Mouse (Mus musculus) intestine, embryonic 16.5 days (tissue): ENCODE results near the gene Agrp. TPM values are rescaled to one million over a fixed set of nuclear protein-coding genes. Genes with fewer than 3 reads are reported as not detected.
A peak's percentile ranks its signal among the peaks of the same experiment; 100 is the strongest.

Source experiments
- ATAC-seq: fragments of 200-750 bp; cut with Nextera tagmentation; 2 replicates; pipeline ENCODE4 v1.8.0; 2017; ENCODE audit warnings: moderate TSS enrichment, moderate library complexity
- H3K27ac ChIP-seq: fragments of 300-500 bp; sonication (generic); 2 replicates; pipeline ENCODE4 v1.5.1; 2014; ENCODE audit warnings: mild to moderate bottlenecking, low read length
- H3K27me3 ChIP-seq: fragments of 300-500 bp; sonication (generic); replicated peaks from 2 replicates; pipeline ENCODE4 v1.6.1; 2014; ENCODE audit warnings: low read length, control low read depth, mixed read lengths; ENCODE audit not compliant: control insufficient read depth, insufficient read depth
- H3K36me3 ChIP-seq: fragments of 300-500 bp; sonication (generic); 2 replicates; pipeline ENCODE4 v1.6.1; 2014; ENCODE audit warnings: low read length, control low read depth; ENCODE audit not compliant: control insufficient read depth, insufficient read depth
- H3K4me1 ChIP-seq: fragments of 300-500 bp; sonication (generic); 2 replicates; pipeline ENCODE4 v1.6.1; 2014; ENCODE audit warnings: low read length, control low read depth, mixed read lengths; ENCODE audit not compliant: control insufficient read depth, insufficient read depth
- H3K4me2 ChIP-seq: fragments of 300-500 bp; sonication (generic); 2 replicates; pipeline ENCODE4 v1.6.1; 2014; ENCODE audit warnings: low read depth, low read length, control low read depth
- H3K4me3 ChIP-seq: fragments of 300-500 bp; sonication (generic); 2 replicates; pipeline ENCODE4 v1.5.1; 2014; ENCODE audit warnings: mild to moderate bottlenecking, low read length
- H3K9ac ChIP-seq: fragments of 300-500 bp; sonication (generic); 2 replicates; pipeline ENCODE4 v1.6.1; 2014; ENCODE audit warnings: low read depth, low read length
- H3K9me3 ChIP-seq: fragments of 300-500 bp; sonication (generic); 2 replicates; pipeline ENCODE4 v1.6.1; 2016; ENCODE audit warnings: low read length, control low read depth; ENCODE audit not compliant: control insufficient read depth
- WGBS: fragments of 180-500 bp; shearing (Covaris S2); extraction: QIAGEN DNeasy Blood & Tissue Kit; methylation state at CpG from one replicate; pipeline ENCODE4 v1.1.7; 2014; 5-methylcytosine and 5-hydroxymethylcytosine counted together
- polyA plus RNA-seq: library from polyadenylated mRNA; unstranded; fragments of >200 nt; fragmentation: Nextera tagmentation; extraction: Ambion mirVana; gene quantifications from 2 replicates; pipeline ENCODE4 v1.2.1, GENCODE M21; 2015

Gene Agrp
- polyA plus RNA-seq: 0.66 and 0.92 TPM in 2 replicates

- Histone ChIP-seq H3K9me3 (no peaks in the 10 kb centered on the region), H3K4me3 (peak within 1 kb of the TSS; percentile 83), H3K27ac (peak within 1 kb of the TSS; percentile 100), H3K36me3 (no peaks in the 10 kb centered on the region), H3K4me1 (peaks cover 14% of the 10 kb centered on the region), H3K4me2 (peak within 1 kb of the TSS; percentile 76), H3K9ac (peak within 1 kb of the TSS; percentile 96), H3K27me3 (no peaks in the 10 kb centered on the region)
- WGBS: under 1% methylated on average over 63 of the region's 63 CpGs
- peak; percentile 37 for ATAC-seq
Observed at GRCm38 (mm10) chr8:105636963-105637510, at the start of gene Agrp. Gene Agrp, minus strand, starts transcription at chr8:105637393.

GRCm38 (mm10) chr8:105686551-105686950 is 49.4 kb upstream of the Agrp start:
- H3K4me1 ChIP-seq: no peaks in the 10 kb centered on the region
- H3K27me3 ChIP-seq: no peaks in the 10 kb centered on the region
- H3K36me3 ChIP-seq: peaks cover 11% of the 10 kb centered on the region; the same call in 1 of the 2 replicates
- 0 out of 2 replicates have a peak, but pooled peaks have one; percentile 3 for ATAC-seq
- WGBS: 65% methylated on average over 6 of the region's 6 CpGs
- H3K4me3 ChIP-seq: no peak overlapping the region
- no peak overlapping the region for H3K9ac ChIP-seq
- H3K9me3 ChIP-seq: no peaks in the 10 kb centered on the region
- no peak overlapping the region for H3K4me2 ChIP-seq
- no peak overlapping the region for H3K27ac ChIP-seq

- Histone ChIP-seq H3K4me1 (no peaks in the 10 kb centered on the region), H3K27ac (no peak within 1 kb of the TSS; the same call in 1 of the 2 replicates), H3K4me2 (peak within 1 kb of the TSS; percentile 42), H3K9me3 (no peaks in the 10 kb centered on the region), H3K9ac (0 out of 2 replicates have a peak within 1 kb of the TSS, but pooled peaks have one; percentile 24), H3K36me3 (peaks cover 16% of the 10 kb centered on the region), H3K27me3 (no peaks in the 10 kb centered on the region), H3K4me3 (peak within 1 kb of the TSS; percentile 25)
- ATAC-seq: peak; percentile 51; the same call in 1 of the 2 replicates
- 11% methylated on average over 26 of the region's 26 CpGs for WGBS
Observed at GRCm38 (mm10) chr8:105685796-105686308, 48.7 kb upstream of the Agrp start, which contains the start of gene Carmil2. Gene Carmil2, plus strand, starts transcription at chr8:105686274.

- 73% methylated on average over 7 of the region's 7 CpGs for WGBS
- Histone ChIP-seq H3K9me3 (no peaks in the 10 kb centered on the region), H3K27me3 (no peaks in the 10 kb centered on the region), H3K36me3 (peaks cover 18% of the 10 kb centered on the region), H3K27ac (no peak overlapping the region), H3K4me3 (no peak overlapping the region), H3K4me1 (no peaks in the 10 kb centered on the region), H3K9ac (no peak overlapping the region), H3K4me2 (0 out of 2 replicates have a peak overlapping the region, but pooled peaks have one; percentile 42)
- no peak for ATAC-seq
Observed at GRCm38 (mm10) chr8:105685325-105685724, 48.1 kb upstream of the Agrp start.

GRCm38 (mm10) chr8:105677891-105678290 is 40.7 kb upstream of the Agrp start:
- H3K4me2 ChIP-seq: no peak overlapping the region
- no peak for ATAC-seq
- no peak overlapping the region for H3K4me3 ChIP-seq
- H3K9me3 ChIP-seq: no peaks in the 10 kb centered on the region
- no peak overlapping the region for H3K9ac ChIP-seq
- 72% methylated on average over 1 of the region's 1 CpGs for WGBS
- H3K36me3 ChIP-seq: peaks cover 27% of the 10 kb centered on the region
- H3K27ac ChIP-seq: no peak overlapping the region
- no peaks in the 10 kb centered on the region for H3K27me3 ChIP-seq
- no peaks in the 10 kb centered on the region for H3K4me1 ChIP-seq

- H3K36me3 ChIP-seq: peaks cover 16% of the 10 kb centered on the region; the same call in 1 of the 2 replicates
- H3K27me3 ChIP-seq: no peaks in the 10 kb centered on the region
- no peaks in the 10 kb centered on the region for H3K9me3 ChIP-seq
- no peak for ATAC-seq
- WGBS: 73% methylated on average over 3 of the region's 3 CpGs
- H3K9ac ChIP-seq: no peak overlapping the region
- no peaks in the 10 kb centered on the region for H3K4me1 ChIP-seq
- no peak overlapping the region for H3K4me3 ChIP-seq
- H3K27ac ChIP-seq: no peak overlapping the region
- H3K4me2 ChIP-seq: no peak overlapping the region
Observed at GRCm38 (mm10) chr8:105661167-105661566, 24.0 kb upstream of the Agrp start.

GRCm38 (mm10) chr8:105657641-105658040 is 20.4 kb upstream of the Agrp start:
- Histone ChIP-seq H3K9ac (no peak overlapping the region), H3K27ac (no peak overlapping the region), H3K27me3 (no peaks in the 10 kb centered on the region)

GRCm38 (mm10) chr8:105648929-105649328 is 11.7 kb upstream of the Agrp start:
- ATAC-seq: no peak
- WGBS: 95% methylated on average over 1 of the region's 1 CpGs
- 0 out of 2 replicates have a peak, but pooled peaks cover 4% of the 10 kb centered on the region for H3K36me3 ChIP-seq

More at GRCm38 (mm10) chr8:105657641-105658040, 20.4 kb upstream of the Agrp start:
- no peak overlapping the region for H3K4me2 ChIP-seq
- no peak overlapping the region for H3K4me3 ChIP-seq
- ATAC-seq: no peak
- no peaks in the 10 kb centered on the region for H3K4me1 ChIP-seq
- peaks cover 8% of the 10 kb centered on the region for H3K36me3 ChIP-seq
- no peaks in the 10 kb centered on the region for H3K9me3 ChIP-seq

GRCm38 (mm10) chr8:105645205-105645604 is 8.0 kb upstream of the Agrp start:
- H3K9ac ChIP-seq: no peak overlapping the region
- WGBS: 85% methylated on average over 1 of the region's 1 CpGs
- H3K4me1 ChIP-seq: no peaks in the 10 kb centered on the region; the same call in none of the 2 replicates
- no peak for ATAC-seq
- H3K4me2 ChIP-seq: no peak overlapping the region
- no peak overlapping the region for H3K4me3 ChIP-seq
- H3K9me3 ChIP-seq: no peaks in the 10 kb centered on the region
- no peaks in the 10 kb centered on the region; the same call in 1 of the 2 replicates for H3K36me3 ChIP-seq
- no peaks in the 10 kb centered on the region for H3K27me3 ChIP-seq
- H3K27ac ChIP-seq: no peak overlapping the region

More at GRCm38 (mm10) chr8:105648929-105649328, 11.7 kb upstream of the Agrp start:
- H3K4me3 ChIP-seq: no peak overlapping the region
- no peak overlapping the region for H3K9ac ChIP-seq
- H3K27me3 ChIP-seq: no peaks in the 10 kb centered on the region
- peaks cover 3% of the 10 kb centered on the region; the same call in 1 of the 2 replicates for H3K4me1 ChIP-seq
- H3K9me3 ChIP-seq: no peaks in the 10 kb centered on the region
- H3K27ac ChIP-seq: no peak overlapping the region
- H3K4me2 ChIP-seq: no peak overlapping the region
